Comparison of ENCODE assay signal across 9 mouse cellular contexts in genomic region chr6:31075572-31076477, GRCm38 (mm10).
DNase-seq lines count a peak whose midpoint lies in the region; ATAC-seq and TF ChIP-seq lines count a peak whose summit lies in the region.
"Had no signal": no experiment of that assay in that cellular context is flagged by ENCODE, and none has a peak within 500 bp of the region (broad histone marks: within the 10 kb centered on the region; RNA-seq: fewer than 3 reads in every experiment).

No protein-coding gene starts in this region.

- POLR2A ChIA-PET in Patski (lab: Charles Lee), result interaction anchor here (1.0 to 2.0 kb wide), 4 partner anchors 25 to 50 kb away, joined by 3 to 5 read pairs (median 4); no protein-coding TSS in a partner anchor

- peak; percentile 48 for ATAC-seq in Patski
- 0 out of 2 replicates have a peak, but pooled peaks have one; percentile 17 for ATAC-seq in common myeloid progenitor, adult 5-6 weeks (replicated peaks; ENCODE audit: low read depth, poor library complexity, severe bottlenecking)
- peak; percentile 52 for ATAC-seq in intestine, embryonic 15.5 days
- peak; percentile 48; the same call in 1 of the 2 replicates for ATAC-seq in liver, embryonic 11.5 days (replicated peaks; ENCODE audit: low FRiP score)
- peak; percentile 80; the same call in 1 of the 2 replicates for ATAC-seq in stomach, embryonic 14.5 days (ENCODE audit: insufficient number of reproducible peaks, insufficient read depth, low FRiP score, low read depth)

- in situ Hi-C loops in Patski (cut with MboI; ENCODE audit: low pct_unique_long_range_greater_than_20kb), result no loop called here

- 18% methylated on average over 13 of the region's 13 CpGs for WGBS in intestine, embryonic 15.5 days
- 39% methylated on average over 13 of the region's 13 CpGs for whole genome bisulfite sequencing in liver, embryonic 11.5 days
- 15% methylated on average over 13 of the region's 13 CpGs for WGBS in stomach, embryonic 14.5 days

- peaks cover 35% of the 10 kb centered on the region for H3K4me1 ChIP-seq in intestine, embryonic 15.5 days (replicated peaks)
- peaks cover 16% of the 10 kb centered on the region for H3K4me1 ChIP-seq in liver, embryonic 11.5 days (replicated peaks; ENCODE audit: control insufficient read depth, insufficient read depth, low read length)
- H3K4me1 ChIP-seq in stomach, embryonic 14.5 days (ENCODE audit: control insufficient read depth, insufficient read depth, low read length), result peaks cover 43% of the 10 kb centered on the region

- H3K27me3 ChIP-seq in Patski (no peaks in the 10 kb centered on the region), myocyte (ENCODE audit: control insufficient read depth, insufficient read depth, insufficient read length) (no peaks in the 10 kb centered on the region)
- H3K27me3 ChIP-seq in intestine, embryonic 15.5 days (replicated peaks), result no peaks in the 10 kb centered on the region
- H3K27me3 ChIP-seq in liver, embryonic 11.5 days (replicated peaks; ENCODE audit: control insufficient read depth, insufficient read depth, low read length), result no peaks in the 10 kb centered on the region
- no peaks in the 10 kb centered on the region for H3K27me3 ChIP-seq in stomach, embryonic 14.5 days (ENCODE audit: control insufficient read depth, insufficient read depth, low read length)

- no peaks in the 10 kb centered on the region for H3K9me3 ChIP-seq in intestine, embryonic 15.5 days
- H3K9me3 ChIP-seq in liver, embryonic 11.5 days (ENCODE audit: control insufficient read depth, low read length), result no peaks in the 10 kb centered on the region
- no peaks in the 10 kb centered on the region for H3K9me3 ChIP-seq in stomach, embryonic 14.5 days (ENCODE audit: control insufficient read depth, low read depth, low read length)

- DNase-seq in 3134 (ENCODE audit: extremely low read depth, insufficient read length, low spot score), result peak; percentile 64
- no peak for DNase-seq in Patski (ENCODE audit: low read depth, low spot score)
- DNase-seq in gastrocnemius, postnatal 25 days, result peak; percentile 75
- DNase-seq in liver, embryonic 11.5 days (ENCODE audit: low spot score), result peak; percentile 64

- no peak overlapping the region for H3ac ChIP-seq in myocyte (ENCODE audit: control insufficient read depth, insufficient read length)

- H3K4me2 ChIP-seq in intestine, embryonic 15.5 days (replicated peaks), result peak overlapping the region; percentile 18; the same call in 1 of the 2 replicates
- H3K4me2 ChIP-seq in liver, embryonic 11.5 days, result no peak overlapping the region
- H3K4me2 ChIP-seq in myocyte (ENCODE audit: low read depth), result peak overlapping the region; percentile 63
- 0 out of 2 replicates have a peak overlapping the region, but pooled peaks have one; percentile 13 for H3K4me2 ChIP-seq in stomach, embryonic 14.5 days (replicated peaks; ENCODE audit: low read depth, low read length)

- peak; percentile 10 for TF ChIP-seq POLR2A in myocyte (IDR thresholded peaks at IDR 0.05; ENCODE audit: insufficient read length, low read depth)

- no peak overlapping the region for H3K4me3 ChIP-seq in intestine, embryonic 15.5 days (replicated peaks)
- H3K4me3 ChIP-seq in liver, embryonic 11.5 days (ENCODE audit: low read depth, low read length), result no peak overlapping the region
- no peak overlapping the region for H3K4me3 ChIP-seq in myocyte
- H3K4me3 ChIP-seq in stomach, embryonic 14.5 days (ENCODE audit: low read depth, low read length), result no peak overlapping the region
- H3K4me3 ChIP-seq: erythroblast, embryonic 14.5 days had no signal

- no peak for TF ChIP-seq CTCF in Patski (IDR thresholded peaks at IDR 0.05)

- CTCF ChIA-PET in Patski (lab: Charles Lee), result interaction anchor here (0.7 to 2.2 kb wide), 12 partner anchors 11 to 101 kb away, joined by 3 to 14 read pairs (median 4); no protein-coding TSS in a partner anchor

- H3K27ac ChIP-seq in intestine, embryonic 15.5 days, result peak overlapping the region; percentile 48; the same call in 1 of the 2 replicates
- H3K27ac ChIP-seq in liver, embryonic 11.5 days (ENCODE audit: low read depth, low read length), result no peak overlapping the region
- peak overlapping the region; percentile 80 for H3K27ac ChIP-seq in stomach, embryonic 14.5 days (ENCODE audit: low read length)

- H3K79me2 ChIP-seq in myocyte (ENCODE audit: control insufficient read depth, insufficient read depth), result peaks cover 81% of the 10 kb centered on the region

- H3K36me3 ChIP-seq in intestine, embryonic 15.5 days, result no peaks in the 10 kb centered on the region
- no peaks in the 10 kb centered on the region for H3K36me3 ChIP-seq in liver, embryonic 11.5 days (ENCODE audit: control insufficient read depth, insufficient read depth, low read length)
- peaks cover 39% of the 10 kb centered on the region for H3K36me3 ChIP-seq in myocyte (ENCODE audit: control insufficient read depth, insufficient read depth)
- no peaks in the 10 kb centered on the region for H3K36me3 ChIP-seq in stomach, embryonic 14.5 days (ENCODE audit: control insufficient read depth, insufficient read depth, low read length)

- no peak overlapping the region for H3K9ac ChIP-seq in intestine, embryonic 15.5 days
- H3K9ac ChIP-seq in liver, embryonic 11.5 days (ENCODE audit: low read depth, low read length), result no peak overlapping the region
- no peak overlapping the region for H3K9ac ChIP-seq in stomach, embryonic 14.5 days (replicated peaks; ENCODE audit: low read depth, low read length)

TF ChIP-seq in myocyte, 11 proteins besides CTCF, POLR2A, EP300 and RAD21:
- TF ChIP-seq SRF (IDR thresholded peaks at IDR 0.05; ENCODE audit: control insufficient read depth, insufficient read length, low read depth) (no peak), POLR2AphosphoS2 (IDR thresholded peaks at IDR 0.05; ENCODE audit: insufficient read length, low read depth) (peak; percentile 66)
TF ChIP-seq in myocyte: peak in this region for 1.

Comparison
In these comparisons a context has a peak if more than half of its experiments do, and no peak if none do; other contexts are left out.
1. ATAC-seq: peak in every context shown above with its lines; median percentile 80 in stomach, embryonic 14.5 days; 52 in intestine, embryonic 15.5 days; 48 in Patski; 48 in liver, embryonic 11.5 days; 17 in common myeloid progenitor, adult 5-6 weeks.